Mouse (Mus musculus): Measurements from ENCODE around the gene 4930430A15Rik.

Gene 4930430A15Rik

GRCm38 (mm10) chr2:111229502-111229901 is at the start of gene 4930430A15Rik:
Gene 4930430A15Rik (minus strand): TSS chr2:111229602.
- DNase-seq (ENCODE audit: low spot score): no peak

GRCm38 (mm10) chr2:111274006-111274405 is 44.6 kb upstream of the 4930430A15Rik start, which contains the start of gene Olfr1277:
Gene Olfr1277 (minus strand): TSS chr2:111274106.
- no peak for DNase-seq (ENCODE audit: low spot score)

- DNase-seq (ENCODE audit: low spot score): no peak
These were observed 24.8 kb upstream of the 4930430A15Rik start, which contains the start of gene Olfr1276 for GRCm38 (mm10) chr2:111254216-111254615. Gene Olfr1276 (plus strand): TSS chr2:111254516.

GRCm38 (mm10) chr2:111235186-111235585 is 5.8 kb upstream of the 4930430A15Rik start, which contains the start of gene Olfr1275:
Gene Olfr1275 (minus strand): TSS chr2:111235286.
- DNase-seq (ENCODE audit: low spot score): no peak

GRCm38 (mm10) chr2:111182068-111182467 is 47.3 kb downstream of the 4930430A15Rik start:
- DNase-seq (ENCODE audit: low spot score): no peak

- DNase-seq (ENCODE audit: low spot score): no peak
These were observed 76.6 kb downstream of the 4930430A15Rik start, which contains the start of gene Gm15130 for GRCm38 (mm10) chr2:111152836-111153235. Gene Gm15130 (minus strand): TSS chr2:111152936.

- no peak for DNase-seq (ENCODE audit: low spot score)
These were observed 93.7 kb downstream of the 4930430A15Rik start for GRCm38 (mm10) chr2:111135739-111136138.

Measured in c-Kit-positive CD71-positive TER-119-positive erythroid progenitor cells, embryonic 14.5 days (primary cell).